Mouse (Mus musculus) embryonic facial prominence, embryonic 14.5 days (tissue): ENCODE measurements around the gene Ptpn9. TPM values are rescaled to one million over a fixed set of nuclear protein-coding genes. Genes with fewer than 3 reads are reported as not detected.

Experiments
- ATAC-seq: fragments of 200-750 bp; cut with Nextera tagmentation; 2 replicates; pipeline ENCODE4 v1.8.0; 2017; ENCODE audit warnings: low read depth, moderate number of reproducible peaks, moderate TSS enrichment
- DNase-seq: peaks from one replicate; pipeline ENCODE4 v3.0.0-alpha.2; 2015; ENCODE audit warnings: low spot score
- H3K27ac ChIP-seq: fragments of 300-500 bp; sonication (generic); replicated peaks from 2 replicates; pipeline ENCODE4 v1.5.1; 2014; ENCODE audit warnings: low read depth, mild to moderate bottlenecking, low read length, moderate library complexity
- H3K27me3 ChIP-seq: fragments of 300-500 bp; sonication (generic); replicated peaks from 2 replicates; pipeline ENCODE4 v1.6.1; 2014; ENCODE audit warnings: low read length; ENCODE audit not compliant: control insufficient read depth, insufficient read depth
- H3K36me3 ChIP-seq: fragments of 300-500 bp; sonication (generic); 2 replicates; pipeline ENCODE4 v1.6.1; 2014; ENCODE audit warnings: low read length, mixed read lengths; ENCODE audit not compliant: control insufficient read depth, insufficient read depth
- H3K4me1 ChIP-seq: fragments of 300-500 bp; sonication (generic); 2 replicates; pipeline ENCODE4 v1.6.1; 2014; ENCODE audit warnings: antibody characterized with exemption, low read length; ENCODE audit not compliant: control insufficient read depth, insufficient read depth
- H3K4me2 ChIP-seq: fragments of 300-500 bp; sonication (generic); 2 replicates; pipeline ENCODE4 v1.6.1; 2014; ENCODE audit warnings: low read depth, mild to moderate bottlenecking, low read length, moderate library complexity, mixed read lengths
- H3K4me3 ChIP-seq: fragments of 300-500 bp; sonication (generic); 2 replicates; pipeline ENCODE4 v1.5.1; 2014; ENCODE audit warnings: low read depth, mild to moderate bottlenecking, low read length
- H3K9ac ChIP-seq: fragments of 300-500 bp; sonication (generic); 2 replicates; pipeline ENCODE4 v1.6.1; 2014; ENCODE audit warnings: low read depth, mild to moderate bottlenecking, low read length, moderate library complexity, mixed read lengths
- H3K9me3 ChIP-seq: fragments of 300-500 bp; sonication (generic); 2 replicates; pipeline ENCODE4 v1.6.1; 2016; ENCODE audit warnings: low read length; ENCODE audit not compliant: control insufficient read depth
- WGBS: fragments of 180-500 bp; shearing (Covaris S2); extraction: QIAGEN DNeasy Blood & Tissue Kit; methylation state at CpG from one replicate; pipeline ENCODE4 v1.1.7; 2014; 5-methylcytosine and 5-hydroxymethylcytosine counted together
- polyA plus RNA-seq: library from polyadenylated mRNA; unstranded; fragments of >200 nt; fragmentation: Nextera tagmentation; extraction: Ambion mirVana; gene quantifications from 2 replicates; pipeline ENCODE4 v1.2.1, GENCODE M21; 2014

Ptpn9 gene
- polyA plus RNA-seq, 1 experiment from 2014 or later = 32.9 TPM

GRCm38 (mm10) chr9:56961591-56961990 lies 33.1 kb upstream of the Ptpn9 start:
- ATAC-seq (no peak), DNase-seq (no peak)
- Histone ChIP-seq H3K4me2 (no peak overlapping the region), H3K9ac (no peak overlapping the region), H3K9me3 (0 out of 2 replicates have a peak, but pooled peaks cover 3% of the 10 kb centered on the region), H3K4me1 (no peaks in the 10 kb centered on the region), H3K4me3 (no peak overlapping the region), H3K36me3 (peaks cover 41% of the 10 kb centered on the region), H3K27me3 (no peaks in the 10 kb centered on the region), H3K27ac (no peak overlapping the region)
- WGBS = 94% methylated on average over 3 of the region's 3 CpGs

- Histone ChIP-seq H3K27ac (no peak overlapping the region), H3K36me3 (peaks cover 22% of the 10 kb centered on the region), H3K9ac (no peak overlapping the region), H3K4me1 (no peaks in the 10 kb centered on the region), H3K27me3 (no peaks in the 10 kb centered on the region), H3K4me2 (no peak overlapping the region), H3K9me3 (no peaks in the 10 kb centered on the region), H3K4me3 (no peak overlapping the region)
- DNase-seq (no peak), ATAC-seq (no peak)
- 75% methylated on average over 2 of the region's 2 CpGs for WGBS
Observed at GRCm38 (mm10) chr9:56970158-56970557, 24.6 kb upstream of the Ptpn9 start.

GRCm38 (mm10) chr9:56973960-56974524 lies 20.7 kb upstream of the Ptpn9 start:
- H3K36me3 ChIP-seq = peaks cover 22% of the 10 kb centered on the region
- H3K4me1 ChIP-seq = no peaks in the 10 kb centered on the region
- no peak overlapping the region for H3K27ac ChIP-seq
- WGBS = 85% methylated on average over 7 of the region's 8 CpGs
- H3K9me3 ChIP-seq = no peaks in the 10 kb centered on the region
- H3K27me3 ChIP-seq = no peaks in the 10 kb centered on the region
- H3K9ac ChIP-seq = no peak overlapping the region
- H3K4me3 ChIP-seq = no peak overlapping the region
- ATAC-seq = no peak
- no peak overlapping the region for H3K4me2 ChIP-seq
- DNase-seq = no peak

GRCm38 (mm10) chr9:56975199-56975598 lies 19.5 kb upstream of the Ptpn9 start:
- Histone ChIP-seq H3K4me3 (no peak overlapping the region), H3K27ac (no peak overlapping the region)
- WGBS = 78% methylated on average over 3 of the region's 3 CpGs

GRCm38 (mm10) chr9:56980186-56980585 lies 14.5 kb upstream of the Ptpn9 start:
- Histone ChIP-seq H3K9ac (no peak overlapping the region), H3K27ac (no peak overlapping the region), H3K4me1 (no peaks in the 10 kb centered on the region), H3K27me3 (no peaks in the 10 kb centered on the region), H3K9me3 (no peaks in the 10 kb centered on the region), H3K36me3 (peaks cover 40% of the 10 kb centered on the region), H3K4me3 (no peak overlapping the region), H3K4me2 (no peak overlapping the region)
- DNase-seq (no peak), ATAC-seq (no peak)
- 88% methylated on average over 6 of the region's 6 CpGs for WGBS

More at GRCm38 (mm10) chr9:56975199-56975598, 19.5 kb upstream of the Ptpn9 start:
- no peak overlapping the region for H3K4me2 ChIP-seq
- no peak overlapping the region for H3K9ac ChIP-seq
- no peaks in the 10 kb centered on the region for H3K4me1 ChIP-seq
- DNase-seq (no peak), ATAC-seq (no peak)
- H3K36me3 ChIP-seq = peaks cover 28% of the 10 kb centered on the region
- no peaks in the 10 kb centered on the region for H3K9me3 ChIP-seq
- H3K27me3 ChIP-seq = no peaks in the 10 kb centered on the region

- Histone ChIP-seq H3K27ac (no peak overlapping the region), H3K9me3 (no peaks in the 10 kb centered on the region), H3K27me3 (no peaks in the 10 kb centered on the region), H3K9ac (no peak overlapping the region), H3K36me3 (peaks cover 40% of the 10 kb centered on the region), H3K4me1 (no peaks in the 10 kb centered on the region), H3K4me2 (no peak overlapping the region), H3K4me3 (no peak overlapping the region)
- ATAC-seq (no peak), DNase-seq (no peak)
- 54% methylated on average over 1 of the region's 1 CpGs for WGBS
Observed at GRCm38 (mm10) chr9:56981502-56981901, 13.2 kb upstream of the Ptpn9 start.

- H3K9me3 ChIP-seq = no peaks in the 10 kb centered on the region
- H3K36me3 ChIP-seq = 0 out of 2 replicates have a peak, but pooled peaks cover 4% of the 10 kb centered on the region
- peak; percentile 59 for DNase-seq
- peak; percentile 76 for ATAC-seq
- peaks cover 4% of the 10 kb centered on the region; the same call in 1 of the 2 replicates for H3K4me1 ChIP-seq
- WGBS = under 1% methylated on average over 46 of the region's 80 CpGs
- H3K4me2 ChIP-seq = peak overlapping the region; percentile 77
- H3K27me3 ChIP-seq = no peaks in the 10 kb centered on the region
- peak overlapping the region; percentile 95 for H3K9ac ChIP-seq
- peak overlapping the region; percentile 92 for H3K4me3 ChIP-seq
- H3K27ac ChIP-seq = peak overlapping the region; percentile 97
Observed at GRCm38 (mm10) chr9:56995198-56996027, 690 bp downstream of the Ptpn9 start.

GRCm38 (mm10) chr9:56996028-56996346 lies 1.3 kb downstream of the Ptpn9 start:
- DNase-seq = peak; percentile 19
- H3K27ac ChIP-seq = peak overlapping the region; percentile 97
- peak overlapping the region; percentile 95 for H3K9ac ChIP-seq
- no peaks in the 10 kb centered on the region for H3K9me3 ChIP-seq
- peak overlapping the region; percentile 92 for H3K4me3 ChIP-seq
- 1% methylated on average over 5 of the region's 5 CpGs for WGBS
- 0 out of 2 replicates have a peak, but pooled peaks cover 7% of the 10 kb centered on the region for H3K36me3 ChIP-seq
- peak overlapping the region; percentile 77 for H3K4me2 ChIP-seq
- no peaks in the 10 kb centered on the region for H3K27me3 ChIP-seq
- H3K4me1 ChIP-seq = peaks cover 4% of the 10 kb centered on the region; the same call in 1 of the 2 replicates
- no peak for ATAC-seq
